Mouse (Mus musculus): ENCODE data around the gene Mcm9.

- TF ChIP-seq POLR2A (IDR thresholded peaks at IDR 0.05; ENCODE audit: low read depth, low read length), result no peak
- TF ChIP-seq CTCF (IDR thresholded peaks at IDR 0.05; ENCODE audit: borderline replicate concordance, insufficient read depth, low read length), result no peak
These were observed 3.9 kb upstream of the Mcm9 start for GRCm38 (mm10) chr10:53634160-53634559.
